Mouse (Mus musculus) embryo, embryonic 11.5 days (tissue): ENCODE measurements at regions not wholly inside any gene's neighbourhood (a gene's known extent, or its start where the extent isn't known, plus 50 kb on each side); places are given as distances from the start of the nearest gene placed in this dataset.

Experiments
- DNase-seq: peaks from one replicate; pipeline ENCODE4 v3.0.0-alpha.2; 2012; ENCODE audit warnings: low read depth, low spot score

- peak; percentile 30 for DNase-seq
Measured at GRCm38 (mm10) chr16:87069294-87069693, 284.7 kb upstream of the N6amt1 start.

- DNase-seq, result no peak
Measured at GRCm38 (mm10) chr16:87067981-87068380, 286.0 kb upstream of the N6amt1 start.

DNA sequence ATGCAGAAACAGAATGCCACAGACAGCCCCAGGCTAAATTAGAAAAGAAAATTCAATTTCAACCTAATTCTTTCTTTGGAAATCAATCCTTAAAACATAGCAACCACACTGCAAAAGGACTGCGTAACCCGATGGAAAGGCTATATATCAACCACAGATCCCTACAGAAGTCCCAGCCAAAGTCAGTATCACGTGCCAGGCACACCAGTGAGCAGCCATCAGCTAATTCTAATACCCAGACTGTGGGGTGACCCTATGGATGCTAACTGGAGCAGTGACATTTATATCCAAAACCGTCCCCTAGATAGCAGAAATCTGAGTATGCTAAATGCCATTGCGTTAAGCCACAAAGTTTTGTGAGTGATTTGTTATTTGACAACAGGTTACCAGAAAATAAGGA, 286.5 kb upstream of the N6amt1 start:
- DNase-seq, result no peak

- no peak for DNase-seq
Measured at GRCm38 (mm10) chr16:87060473-87060872, 293.5 kb upstream of the N6amt1 start.

DNA sequence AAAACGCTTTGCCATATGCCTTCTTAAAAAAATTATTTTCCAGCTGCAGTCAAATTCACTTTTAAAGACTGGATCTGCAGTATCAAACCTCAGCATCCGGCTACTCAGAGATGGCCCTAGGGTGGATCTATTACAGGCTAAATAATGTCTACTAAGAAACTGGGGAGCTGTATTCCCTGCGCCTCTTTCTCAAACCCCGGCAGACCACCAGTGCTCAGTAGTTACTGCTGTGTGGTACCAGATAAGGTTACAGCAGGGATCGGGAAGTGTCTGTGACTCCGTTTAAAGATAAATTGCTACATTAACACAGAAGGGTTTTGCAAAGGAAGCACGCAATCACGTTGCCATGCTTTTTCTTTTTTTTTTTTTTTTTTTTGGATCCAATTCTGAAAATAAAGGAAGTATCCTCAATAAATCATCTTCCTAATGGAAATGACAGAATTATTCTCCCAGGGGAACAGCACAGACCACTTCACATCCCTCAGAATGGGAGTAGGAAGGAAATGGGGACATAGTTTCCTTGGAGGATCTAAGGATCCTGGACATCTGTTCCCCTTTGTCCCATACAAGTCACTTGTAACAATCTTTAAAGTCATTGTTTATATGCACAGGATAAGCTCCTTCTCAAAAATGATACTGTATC, 304.1 kb upstream of the N6amt1 start:
- DNase-seq, result no peak

GRCm38 (mm10) chr16:87044773-87045561, 309.0 kb upstream of the N6amt1 start:
- no peak for DNase-seq

DNA sequence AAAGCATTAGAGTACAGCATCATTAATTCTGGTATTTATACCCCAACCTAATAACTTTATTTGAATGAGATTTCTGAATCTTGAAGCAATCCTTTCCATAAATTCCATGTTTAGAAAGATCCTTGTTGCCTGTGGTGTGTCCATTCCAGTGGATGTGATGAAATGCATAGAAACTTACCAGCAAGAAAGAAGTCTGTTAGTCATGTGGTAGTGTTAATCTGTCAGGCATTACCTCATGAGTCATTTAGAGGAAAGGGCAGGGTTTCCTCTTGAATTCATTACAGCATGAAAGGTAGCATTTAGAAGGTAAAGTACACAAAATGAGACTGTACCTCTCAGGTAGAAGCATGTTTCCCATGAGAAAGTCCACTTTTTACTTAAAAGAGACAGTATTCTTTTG, 310.3 kb upstream of the N6amt1 start:
- DNase-seq, result no peak

GRCm38 (mm10) chr16:87040366-87040765, 313.6 kb upstream of the N6amt1 start:
- no peak for DNase-seq

DNA sequence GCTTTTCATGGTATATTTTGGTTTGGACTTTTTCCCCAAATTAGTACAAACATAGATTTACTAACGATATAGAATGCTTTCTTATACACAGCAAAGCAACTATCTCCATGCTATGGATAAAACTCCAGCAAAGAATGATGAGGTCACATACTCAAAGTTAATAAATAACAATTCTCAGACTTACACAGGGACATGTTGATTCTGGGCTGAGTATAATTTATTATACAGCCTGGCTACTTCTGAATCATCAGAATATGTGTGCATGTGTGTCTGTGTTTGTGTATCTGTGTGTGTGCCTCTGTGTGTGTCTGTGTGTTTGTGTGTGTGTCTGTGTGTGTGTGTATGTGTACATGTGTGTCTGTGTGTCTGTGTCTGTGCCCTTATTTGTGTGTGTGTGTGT, 314.1 kb upstream of the N6amt1 start:
- DNase-seq, result no peak

DNA sequence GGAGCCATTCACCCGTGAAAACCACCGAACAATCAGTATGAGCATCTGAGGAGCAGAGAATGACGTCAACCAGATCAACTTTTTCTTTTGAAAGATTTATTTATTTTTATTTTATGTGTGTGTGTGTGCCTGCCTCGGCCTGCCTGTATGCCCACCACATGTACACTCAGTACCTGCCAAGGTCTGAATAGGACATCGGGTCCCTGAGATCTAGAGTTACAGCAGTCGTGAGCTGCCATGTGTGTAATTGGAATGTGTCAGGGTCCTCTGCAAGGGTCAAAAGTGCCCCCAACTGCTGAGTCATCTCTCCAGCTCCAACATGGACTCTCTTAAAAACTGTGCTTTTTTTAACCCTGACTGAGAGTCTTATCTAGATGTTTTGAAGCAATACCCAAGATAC, 316.9 kb upstream of the N6amt1 start:
- no peak for DNase-seq

GRCm38 (mm10) chr16:87031836-87032235, 322.1 kb upstream of the N6amt1 start:
- DNase-seq, result no peak

DNA sequence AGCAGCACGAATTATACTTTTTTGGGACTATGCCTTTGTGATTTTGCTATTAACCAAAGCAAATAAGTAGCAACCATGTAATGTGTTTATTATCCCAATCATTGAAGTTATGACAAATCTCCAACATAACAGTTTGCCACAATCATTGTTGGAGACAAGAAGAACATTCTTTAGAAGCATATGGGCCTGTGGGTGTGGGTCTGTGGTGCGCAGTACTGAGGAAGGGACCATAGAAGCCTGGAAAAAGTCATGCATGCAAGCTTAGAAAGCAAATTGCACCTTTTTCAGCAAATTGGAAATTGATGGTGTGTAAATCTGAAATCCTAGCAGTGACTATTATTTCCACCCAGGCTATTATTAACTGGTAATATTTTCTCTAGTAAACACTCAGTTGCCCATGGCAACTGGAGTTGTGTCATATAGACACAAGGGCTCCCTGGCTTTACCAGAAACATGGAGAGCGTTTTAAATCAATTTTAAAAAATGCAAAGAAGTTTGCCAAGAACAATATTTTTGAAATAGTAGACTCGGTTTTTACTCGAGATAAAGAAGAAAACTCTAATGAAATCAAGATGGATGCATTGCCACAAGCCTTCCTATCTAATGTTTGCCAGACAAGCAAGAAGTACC, 325.4 kb upstream of the N6amt1 start:
- no peak for DNase-seq

GRCm38 (mm10) chr16:87027621-87028020, 326.4 kb upstream of the N6amt1 start:
- no peak for DNase-seq

GRCm38 (mm10) chr16:87022041-87022440, 331.9 kb upstream of the N6amt1 start:
- no peak for DNase-seq

DNA sequence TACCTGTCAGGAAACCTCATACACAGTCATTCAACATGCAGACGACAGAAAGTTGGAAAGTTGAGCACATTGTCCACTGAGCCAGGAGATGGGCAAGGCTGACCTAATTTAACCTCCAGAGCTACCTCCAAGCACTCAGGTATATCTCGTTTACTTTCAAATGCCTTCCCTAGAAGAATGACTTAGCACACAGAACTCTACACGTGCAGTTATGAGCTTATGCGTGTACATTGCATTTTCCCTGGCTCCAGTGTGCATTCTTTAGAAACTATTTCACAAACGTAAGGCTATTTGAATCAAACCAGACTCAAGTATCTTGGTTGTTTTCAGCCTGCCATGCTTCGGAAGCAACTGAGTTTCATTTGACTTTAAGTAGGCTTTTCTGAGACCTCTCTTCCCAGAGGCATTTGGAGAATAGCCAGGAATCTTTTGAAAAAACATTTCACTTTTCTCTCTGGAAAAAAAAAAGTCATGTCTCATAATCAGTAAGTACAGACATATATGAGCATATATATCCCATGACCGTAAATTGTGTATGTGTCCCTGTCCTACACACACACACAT, 336.8 kb upstream of the N6amt1 start:
- DNase-seq, result no peak

DNA sequence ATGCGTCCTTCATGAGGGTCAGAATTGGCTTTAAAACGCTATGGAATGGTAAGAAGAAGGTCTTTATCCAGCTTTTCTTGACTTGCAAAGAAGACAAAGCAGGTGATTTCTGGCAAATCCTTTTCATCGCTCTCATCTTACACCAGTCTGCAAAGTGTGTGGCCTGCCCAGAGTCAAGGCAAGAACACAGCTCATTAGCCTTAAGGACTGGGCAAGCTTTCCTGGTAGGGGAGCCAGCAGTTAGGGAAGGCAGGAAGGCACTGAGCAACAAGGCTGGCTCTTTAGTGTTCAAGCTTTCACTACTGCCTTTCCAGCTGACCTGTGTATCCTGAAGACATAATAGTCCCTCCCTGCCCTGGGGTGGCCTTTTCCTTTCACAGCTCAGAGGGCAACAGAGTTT, 352.4 kb upstream of the N6amt1 start:
- DNase-seq, result no peak

GRCm38 (mm10) chr16:87001135-87001534, 352.9 kb upstream of the N6amt1 start:
- DNase-seq, result no peak

- no peak for DNase-seq
Measured at GRCm38 (mm10) chr16:86971691-86972090, 382.3 kb upstream of the N6amt1 start.

GRCm38 (mm10) chr16:86949681-86950080, 404.3 kb upstream of the N6amt1 start:
- no peak for DNase-seq

- no peak for DNase-seq
Measured at GRCm38 (mm10) chr16:86945531-86946144, 408.3 kb upstream of the N6amt1 start.

DNA sequence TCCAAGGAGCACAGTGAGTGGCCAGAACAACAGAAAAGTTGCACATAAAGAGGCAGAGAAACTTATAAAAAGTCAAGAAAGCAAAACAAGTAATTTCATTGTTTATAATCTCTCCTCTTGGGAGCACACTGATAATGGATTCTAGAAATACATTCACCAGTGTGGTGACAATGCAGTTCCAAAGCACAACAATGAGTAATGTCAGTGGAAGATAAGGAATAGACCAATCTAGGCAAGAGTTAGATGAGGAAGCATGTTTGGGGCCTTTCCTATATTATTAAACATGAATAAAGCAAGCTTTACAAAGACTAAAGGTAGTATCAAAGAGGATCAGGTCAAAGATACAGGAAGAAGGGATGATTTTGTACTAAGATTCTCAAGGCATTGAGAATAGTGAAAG, 408.9 kb upstream of the N6amt1 start:
- DNase-seq, result no peak

GRCm38 (mm10) chr16:86934989-86935388, 419.0 kb upstream of the N6amt1 start:
- no peak for DNase-seq
